16 mouse cellular contexts compared by ENCODE assay signal in the genomic region with DNA sequence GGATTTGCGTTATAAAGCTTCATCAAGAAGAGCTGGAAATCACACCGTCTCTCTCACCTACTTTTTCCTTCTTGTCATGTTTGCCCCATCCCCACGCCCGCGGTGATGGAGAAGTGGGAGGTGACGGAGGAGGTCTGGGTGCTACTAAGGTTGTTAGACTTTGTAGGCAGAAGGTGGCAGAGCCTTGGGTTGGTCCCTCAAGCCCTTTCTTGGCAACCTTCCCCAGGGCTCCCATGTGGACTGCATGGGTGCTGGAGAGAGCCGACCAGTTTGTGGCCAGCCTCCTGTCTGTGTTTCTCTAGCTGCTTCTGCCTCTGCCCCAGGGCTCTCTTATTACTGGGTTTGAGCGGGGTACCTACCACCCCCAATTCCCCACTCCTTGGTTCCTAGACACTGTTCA. TPM values are rescaled to one million over a fixed set of nuclear protein-coding genes. Genes with fewer than 3 reads are reported as not detected.
A peak's percentile ranks its signal among the peaks of the same experiment; 100 is the strongest.
DNase-seq lines count a peak whose midpoint lies in the region.
"Had no signal": no experiment of that assay in that cellular context is flagged by ENCODE, and none has a peak within 500 bp of the region (broad histone marks: within the 10 kb centered on the region; RNA-seq: fewer than 3 reads in every experiment).

No protein-coding gene starts in this region.

- H3K27ac ChIP-seq in limb, embryonic 10.5 days = no peak overlapping the region
- H3K27ac ChIP-seq: embryonic facial prominence, embryonic 10.5 days; embryonic facial prominence, embryonic 12.5 days; forebrain, embryonic 13.5 days; forebrain, embryonic 15.5 days had no signal

- peaks cover 30% of the 10 kb centered on the region for H3K36me3 ChIP-seq in limb, embryonic 10.5 days

- H3K4me3 ChIP-seq in limb, embryonic 10.5 days = no peak overlapping the region
- H3K4me3 ChIP-seq: embryonic facial prominence, embryonic 10.5 days; embryonic facial prominence, embryonic 12.5 days; forebrain, embryonic 13.5 days; forebrain, embryonic 15.5 days had no signal

- peaks cover 19% of the 10 kb centered on the region for H3K4me1 ChIP-seq in limb, embryonic 10.5 days

- no peaks in the 10 kb centered on the region for H3K9me3 ChIP-seq in limb, embryonic 10.5 days (replicated peaks)
- H3K9me3 ChIP-seq: embryonic facial prominence, embryonic 10.5 days; embryonic facial prominence, embryonic 12.5 days; forebrain, embryonic 13.5 days; forebrain, embryonic 15.5 days had no signal

- 86% methylated on average over 8 of the region's 8 CpGs for WGBS in limb, embryonic 10.5 days

- H3K27me3 ChIP-seq in limb, embryonic 10.5 days (ENCODE audit: low read depth, poor library complexity, severe bottlenecking) = peaks cover 60% of the 10 kb centered on the region
- H3K27me3 ChIP-seq: forebrain, embryonic 15.5 days had no signal

- DNase-seq in cerebellum, adult 11-12 months = peak; percentile 71
- DNase-seq in cerebellum, postnatal 10 days = no peak
- peak; percentile 50 for DNase-seq in cerebellum, adult 8-10 months
- DNase-seq in cerebellum, postnatal 36 days = no peak
- peak; percentile 66 for DNase-seq in cerebellum, adult 9-11 months
- DNase-seq in cerebellum, postnatal 25 days = peak; percentile 47 to 56
- no peak for DNase-seq in limb, embryonic 10.5 days (ENCODE audit: low spot score)
- DNase-seq: adrenal gland, adult 8-10 months; adrenal gland, postnatal 14 days; adrenal gland, postnatal 36 days; forebrain, postnatal 0 days had no signal

RNA-seq across cellular contexts. Expression of a gene that starts 17.6 kb away (rescaled TPM):
- 0.10 TPM in 1 of 2 replicates, not detected in the other for polyA plus RNA-seq in limb, embryonic 10.5 days (2016; fragmentation: Nextera tagmentation; extraction: Ambion mirVana)
- polyA plus RNA-seq: C2C12; embryonic facial prominence, embryonic 10.5 days had no signal

RNA-seq across cellular contexts. Expression of a gene that starts 41.2 kb away (rescaled TPM):
- polyA plus RNA-seq in limb, embryonic 10.5 days (2016; fragmentation: Nextera tagmentation; extraction: Ambion mirVana) = 64.8 and 65.6 TPM in 2 replicates

RNA-seq across cellular contexts. Expression of a gene that starts 51.1 kb away (rescaled TPM):
- 2.1 and 2.8 TPM in 2 replicates for polyA plus RNA-seq in limb, embryonic 10.5 days (2016; fragmentation: Nextera tagmentation; extraction: Ambion mirVana)

Comparison
In these comparisons a context has a peak if more than half of its experiments do, and no peak if none do; other contexts are left out.
1. DNase-seq: peak in cerebellum, adult 11-12 months (single experiment), cerebellum, adult 8-10 months (single experiment), cerebellum, adult 9-11 months (single experiment) and cerebellum, postnatal 25 days (2 of 2); none in cerebellum, postnatal 10 days (0 of 2), cerebellum, postnatal 36 days (0 of 2) and limb, embryonic 10.5 days (single experiment).